Mouse (Mus musculus): ENCODE results near the gene Ccdc88c. TPM values are rescaled to one million over a fixed set of nuclear protein-coding genes. Genes with fewer than 3 reads are reported as not detected.
"Not testable (repeated sequence)": the region's sequence is repeated elsewhere in the genome, so short reads cannot be mapped to it uniquely, and the experiment has no call there.

Ccdc88c gene
- polyA plus RNA-seq, 1 experiment from 2014 or later, result 9.0 TPM

DNA sequence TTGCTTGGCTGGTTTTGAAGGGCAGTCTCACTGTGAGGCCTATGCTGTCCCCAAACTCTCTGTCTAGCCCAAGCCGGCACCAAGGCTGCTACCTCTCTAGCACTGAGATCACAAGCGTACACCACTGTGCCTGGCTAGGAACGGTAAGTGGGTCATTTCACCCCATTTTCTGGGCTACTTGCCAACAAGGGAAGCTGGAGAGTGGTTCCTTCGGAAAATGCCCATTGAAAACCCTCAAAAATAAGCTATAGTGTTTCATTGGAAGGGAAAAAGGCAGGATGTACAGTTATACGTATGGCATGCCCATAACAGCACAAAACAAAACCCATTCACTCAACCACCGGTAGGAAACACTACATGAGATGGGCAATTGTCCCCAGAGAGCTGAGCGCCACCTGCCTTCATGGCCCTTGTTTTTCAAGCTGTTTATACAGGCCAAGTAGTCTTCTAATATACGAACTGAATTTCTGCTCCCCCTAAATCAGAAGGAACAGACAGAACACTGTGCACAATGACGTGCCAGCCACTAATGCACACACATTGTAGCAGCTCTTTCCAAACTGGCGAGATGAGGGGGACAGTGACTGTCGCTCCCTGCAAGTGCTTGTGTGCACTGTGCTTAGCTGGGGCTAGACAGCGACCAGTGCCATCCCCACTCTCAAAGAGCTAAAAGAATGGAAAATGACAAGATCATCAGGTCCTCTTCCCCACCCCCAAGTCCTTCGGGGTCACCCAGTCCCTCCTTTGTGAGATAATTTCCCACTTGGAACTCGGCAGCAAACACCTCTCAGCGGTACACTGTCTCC lies 8.4 kb downstream of the Ccdc88c start:
- no peaks in the 10 kb centered on the region for H3K27me3 ChIP-seq (replicated peaks; ENCODE audit: control insufficient read depth, insufficient read depth, low read length)
- H3K27ac ChIP-seq (ENCODE audit: low read depth, low read length), result peak overlapping the region; percentile 29; the same call in 1 of the 2 replicates
- H3K4me1 ChIP-seq (ENCODE audit: control insufficient read depth, insufficient read depth, low read depth, low read length), result peaks cover 33% of the 10 kb centered on the region
- no peak for ATAC-seq
- peaks cover 4% of the 10 kb centered on the region for H3K36me3 ChIP-seq (ENCODE audit: control insufficient read depth, insufficient read depth, low read length)
- H3K4me3 ChIP-seq (ENCODE audit: low read length), result no peak overlapping the region
- no peak overlapping the region for H3K4me2 ChIP-seq (ENCODE audit: low read length)
- H3K9ac ChIP-seq (ENCODE audit: low read depth, low read length), result no peak overlapping the region
- 73% methylated on average over 15 of the region's 15 CpGs for WGBS
- no peaks in the 10 kb centered on the region for H3K9me3 ChIP-seq (ENCODE audit: control insufficient read depth, low read length)

DNA sequence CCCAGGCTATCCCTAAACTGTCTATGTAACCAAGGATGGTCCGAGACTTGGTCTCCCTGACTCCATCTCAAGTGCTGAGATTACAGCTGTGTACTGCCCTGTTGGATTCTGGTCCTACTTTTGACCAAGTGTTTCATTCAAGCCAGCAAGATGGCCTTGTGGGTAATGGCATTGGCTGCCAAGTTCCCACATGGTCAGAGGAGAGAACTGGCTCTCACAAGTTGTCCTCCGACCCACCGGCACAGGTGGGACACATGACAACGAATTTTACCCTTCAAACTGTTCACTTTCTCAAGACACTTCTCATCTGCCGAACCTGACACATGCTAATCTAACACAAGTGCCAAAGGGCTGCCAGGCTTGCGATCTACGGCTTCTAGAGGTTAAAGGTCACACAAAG lies 9.4 kb downstream of the Ccdc88c start:
- no peaks in the 10 kb centered on the region for H3K9me3 ChIP-seq (ENCODE audit: control insufficient read depth, low read length)
- H3K27me3 ChIP-seq (replicated peaks; ENCODE audit: control insufficient read depth, insufficient read depth, low read length), result no peaks in the 10 kb centered on the region
- H3K4me3 ChIP-seq (ENCODE audit: low read length), result no peak overlapping the region
- 84% methylated on average over 7 of the region's 7 CpGs for WGBS
- H3K9ac ChIP-seq (ENCODE audit: low read depth, low read length), result no peak overlapping the region
- peaks cover 4% of the 10 kb centered on the region for H3K36me3 ChIP-seq (ENCODE audit: control insufficient read depth, insufficient read depth, low read length)
- peaks cover 26% of the 10 kb centered on the region for H3K4me1 ChIP-seq (ENCODE audit: control insufficient read depth, insufficient read depth, low read depth, low read length)
- ATAC-seq, result no peak
- H3K4me2 ChIP-seq (ENCODE audit: low read length), result no peak overlapping the region
- no peak overlapping the region for H3K27ac ChIP-seq (ENCODE audit: low read depth, low read length)

GRCm38 (mm10) chr12:101019031-101019430 lies 9.8 kb downstream of the Ccdc88c start:
- no peak overlapping the region for H3K9ac ChIP-seq (ENCODE audit: low read depth, low read length)
- H3K4me3 ChIP-seq (ENCODE audit: low read length), result no peak overlapping the region
- H3K4me2 ChIP-seq (ENCODE audit: low read length), result no peak overlapping the region
- peaks cover 4% of the 10 kb centered on the region for H3K36me3 ChIP-seq (ENCODE audit: control insufficient read depth, insufficient read depth, low read length)
- 33% methylated on average over 5 of the region's 5 CpGs for WGBS
- no peaks in the 10 kb centered on the region for H3K27me3 ChIP-seq (replicated peaks; ENCODE audit: control insufficient read depth, insufficient read depth, low read length)
- no peaks in the 10 kb centered on the region for H3K9me3 ChIP-seq (ENCODE audit: control insufficient read depth, low read length)
- 0 out of 2 replicates have a peak overlapping the region, but pooled peaks have one; percentile 24 for H3K27ac ChIP-seq (ENCODE audit: low read depth, low read length)
- peaks cover 28% of the 10 kb centered on the region for H3K4me1 ChIP-seq (ENCODE audit: control insufficient read depth, insufficient read depth, low read depth, low read length)
- ATAC-seq, result no peak

DNA sequence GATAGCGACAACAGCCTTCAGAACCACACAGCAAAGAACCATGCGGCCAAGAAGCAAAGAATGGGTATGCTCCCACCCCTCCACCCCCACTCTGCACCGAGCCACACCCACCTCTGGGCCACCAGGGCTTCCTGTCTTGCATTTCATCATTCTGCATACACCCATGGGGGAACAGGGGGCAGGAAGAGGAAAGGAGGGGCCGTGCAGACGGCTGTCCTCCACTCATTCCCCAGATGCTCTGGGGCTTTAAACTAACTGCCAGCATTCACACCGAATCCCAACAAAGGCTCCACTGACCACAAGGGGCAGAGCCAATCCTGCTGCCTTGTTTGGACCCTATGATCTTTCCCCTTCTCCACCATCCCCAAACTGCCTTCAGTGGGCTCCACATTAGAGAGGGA lies 10.9 kb downstream of the Ccdc88c start:
- peak overlapping the region; percentile 28 for H3K4me2 ChIP-seq (ENCODE audit: low read length)
- peak overlapping the region; percentile 35 for H3K9ac ChIP-seq (ENCODE audit: low read depth, low read length)
- peak; percentile 10; the same call in 1 of the 2 replicates for ATAC-seq
- H3K4me1 ChIP-seq (ENCODE audit: control insufficient read depth, insufficient read depth, low read depth, low read length), result peaks cover 25% of the 10 kb centered on the region
- H3K36me3 ChIP-seq (ENCODE audit: control insufficient read depth, insufficient read depth, low read length), result peaks cover 4% of the 10 kb centered on the region
- H3K27me3 ChIP-seq (replicated peaks; ENCODE audit: control insufficient read depth, insufficient read depth, low read length), result no peaks in the 10 kb centered on the region
- no peaks in the 10 kb centered on the region for H3K9me3 ChIP-seq (ENCODE audit: control insufficient read depth, low read length)
- WGBS, result 23% methylated on average over 6 of the region's 6 CpGs
- peak overlapping the region; percentile 39 for H3K27ac ChIP-seq (ENCODE audit: low read depth, low read length)
- H3K4me3 ChIP-seq (ENCODE audit: low read length), result no peak overlapping the region

DNA sequence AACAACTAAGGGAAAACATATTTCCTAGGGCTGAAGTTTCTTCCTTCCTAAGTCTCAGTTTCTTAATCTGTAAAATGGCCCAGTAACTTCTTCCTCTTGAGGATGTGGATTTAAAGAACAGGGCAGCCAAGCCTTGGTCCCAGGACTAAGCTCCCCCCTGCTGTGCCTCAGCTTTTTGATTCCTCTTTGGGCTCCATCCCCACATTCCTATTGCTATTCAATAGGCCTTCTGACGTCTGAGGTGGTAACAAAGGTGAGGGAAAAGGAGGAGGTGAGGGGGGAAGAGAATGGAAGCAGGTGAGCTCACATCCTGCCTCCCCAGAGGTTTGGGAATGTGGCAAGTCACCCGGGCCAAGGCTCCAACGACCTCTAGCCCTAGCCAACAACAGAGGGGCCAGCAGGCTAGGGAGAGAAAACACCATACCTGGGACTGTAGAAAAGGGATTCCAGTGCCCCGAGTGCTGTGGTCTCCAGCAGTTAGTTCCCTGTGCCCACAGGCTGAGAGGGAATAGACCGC lies 12.4 kb downstream of the Ccdc88c start:
- Histone ChIP-seq H3K4me3 (ENCODE audit: low read length) (no peak overlapping the region), H3K27me3 (replicated peaks; ENCODE audit: control insufficient read depth, insufficient read depth, low read length) (no peaks in the 10 kb centered on the region), H3K9me3 (ENCODE audit: control insufficient read depth, low read length) (no peaks in the 10 kb centered on the region), H3K4me1 (ENCODE audit: control insufficient read depth, insufficient read depth, low read depth, low read length) (peaks cover 33% of the 10 kb centered on the region), H3K4me2 (ENCODE audit: low read length) (no peak overlapping the region), H3K9ac (ENCODE audit: low read depth, low read length) (no peak overlapping the region), H3K27ac (ENCODE audit: low read depth, low read length) (no peak overlapping the region), H3K36me3 (ENCODE audit: control insufficient read depth, insufficient read depth, low read length) (peaks cover 4% of the 10 kb centered on the region)
- 47% methylated on average over 5 of the region's 5 CpGs for WGBS
- ATAC-seq, result no peak

DNA sequence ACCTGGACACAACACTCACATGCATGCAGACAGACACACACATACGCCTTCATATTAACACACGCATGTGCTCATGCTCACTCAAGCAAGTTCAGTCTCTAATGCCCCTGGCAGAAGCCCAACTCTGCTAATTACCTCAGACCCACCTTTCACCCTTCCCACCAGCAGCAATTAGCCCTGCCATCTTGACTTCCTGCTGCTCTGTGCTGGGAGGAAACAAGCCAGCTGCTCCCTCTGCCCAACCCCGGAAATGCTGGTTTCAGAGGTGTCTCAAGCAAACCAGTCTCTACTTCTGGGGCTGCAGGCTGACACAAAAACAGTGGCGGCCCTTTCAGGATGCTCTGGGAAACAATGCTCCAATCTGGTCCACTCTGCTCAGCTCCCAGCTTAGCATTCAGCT lies 12.9 kb downstream of the Ccdc88c start:
- Histone ChIP-seq H3K4me3 (ENCODE audit: low read length) (no peak overlapping the region), H3K9me3 (ENCODE audit: control insufficient read depth, low read length) (no peaks in the 10 kb centered on the region), H3K27ac (ENCODE audit: low read depth, low read length) (no peak overlapping the region), H3K4me2 (ENCODE audit: low read length) (no peak overlapping the region), H3K4me1 (ENCODE audit: control insufficient read depth, insufficient read depth, low read depth, low read length) (peaks cover 33% of the 10 kb centered on the region), H3K27me3 (replicated peaks; ENCODE audit: control insufficient read depth, insufficient read depth, low read length) (no peaks in the 10 kb centered on the region), H3K9ac (ENCODE audit: low read depth, low read length) (no peak overlapping the region), H3K36me3 (ENCODE audit: control insufficient read depth, insufficient read depth, low read length) (peaks cover 1% of the 10 kb centered on the region; the same call in 1 of the 2 replicates)
- 28% methylated on average over 4 of the region's 4 CpGs for WGBS
- peak; percentile 14; the same call in 1 of the 2 replicates for ATAC-seq

- Histone ChIP-seq H3K27me3 (replicated peaks; ENCODE audit: control insufficient read depth, insufficient read depth, low read length) (no peaks in the 10 kb centered on the region), H3K4me1 (ENCODE audit: control insufficient read depth, insufficient read depth, low read depth, low read length) (peaks cover 33% of the 10 kb centered on the region), H3K9me3 (ENCODE audit: control insufficient read depth, low read length) (no peaks in the 10 kb centered on the region)
Observed at GRCm38 (mm10) chr12:101015165-101015560, 13.7 kb downstream of the Ccdc88c start.

GRCm38 (mm10) chr12:101014549-101015164 lies 14.2 kb downstream of the Ccdc88c start:
- Histone ChIP-seq H3K4me2 (ENCODE audit: low read length) (no peak overlapping the region), H3K27ac (ENCODE audit: low read depth, low read length) (no peak overlapping the region), H3K9ac (ENCODE audit: low read depth, low read length) (no peak overlapping the region), H3K36me3 (ENCODE audit: control insufficient read depth, insufficient read depth, low read length) (no peaks in the 10 kb centered on the region), H3K27me3 (replicated peaks; ENCODE audit: control insufficient read depth, insufficient read depth, low read length) (no peaks in the 10 kb centered on the region), H3K4me1 (ENCODE audit: control insufficient read depth, insufficient read depth, low read depth, low read length) (peaks cover 33% of the 10 kb centered on the region), H3K9me3 (ENCODE audit: control insufficient read depth, low read length) (no peaks in the 10 kb centered on the region), H3K4me3 (ENCODE audit: low read length) (no peak overlapping the region)
- 69% methylated on average over 10 of the region's 10 CpGs for WGBS
- no peak for ATAC-seq

More at GRCm38 (mm10) chr12:101015165-101015560, 13.7 kb downstream of the Ccdc88c start:
- Histone ChIP-seq H3K9ac (ENCODE audit: low read depth, low read length) (no peak overlapping the region), H3K4me2 (ENCODE audit: low read length) (no peak overlapping the region), H3K4me3 (ENCODE audit: low read length) (no peak overlapping the region), H3K27ac (ENCODE audit: low read depth, low read length) (no peak overlapping the region), H3K36me3 (ENCODE audit: control insufficient read depth, insufficient read depth, low read length) (no peaks in the 10 kb centered on the region)
- ATAC-seq, result no peak
- 85% methylated on average over 11 of the region's 11 CpGs for WGBS

GRCm38 (mm10) chr12:101013668-101014067 lies 15.2 kb downstream of the Ccdc88c start:
- not testable (repeated sequence) for H3K27me3 ChIP-seq (replicated peaks; ENCODE audit: control insufficient read depth, insufficient read depth, low read length); H3K36me3 ChIP-seq (ENCODE audit: control insufficient read depth, insufficient read depth, low read length); H3K4me3 ChIP-seq (ENCODE audit: low read length); ATAC-seq; H3K4me2 ChIP-seq (ENCODE audit: low read length); H3K9ac ChIP-seq (ENCODE audit: low read depth, low read length); H3K9me3 ChIP-seq (ENCODE audit: control insufficient read depth, low read length); H3K27ac ChIP-seq (ENCODE audit: low read depth, low read length)
- 92% methylated on average over 9 of the region's 9 CpGs for WGBS
- H3K4me1 ChIP-seq (ENCODE audit: control insufficient read depth, insufficient read depth, low read depth, low read length), result peaks cover 31% of the 10 kb centered on the region
